Mouse (Mus musculus) liver, adult 2 months (tissue): ENCODE results near the gene Rai14.

Experiments used
- CTCF ChIP-seq: fragments of 200-500 bp; IDR thresholded peaks from 2 replicates; pipeline ENCODE4 v1.5.1; 2011; ENCODE audit warnings: low read depth, low read length, control low read depth
- POLR2A ChIP-seq: fragments of 200-500 bp; IDR thresholded peaks from 2 replicates; pipeline ENCODE4 v1.6.1; 2011; ENCODE audit warnings: low read length, control low read depth; ENCODE audit not compliant: insufficient read depth; ENCODE audit errors: extremely low read depth

DNA sequence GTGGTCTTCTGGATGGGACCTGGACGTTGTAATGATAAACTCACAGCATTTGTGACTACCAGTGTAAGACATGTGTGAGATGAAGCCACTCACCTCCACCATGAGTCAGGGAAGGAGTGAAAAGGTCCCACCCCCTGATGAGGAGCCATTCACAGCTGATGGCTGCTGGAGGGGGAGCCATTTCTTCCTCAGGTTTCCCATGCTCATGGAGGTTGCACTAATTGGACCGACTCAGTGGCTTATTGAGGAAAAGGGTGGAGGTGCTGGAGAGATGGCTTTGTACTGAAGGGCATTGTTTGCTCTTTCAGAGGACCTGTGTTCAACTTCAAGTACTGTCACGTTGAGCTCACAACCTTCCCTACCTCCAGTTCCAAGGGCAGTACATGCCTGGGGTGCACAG, 10.4 kb upstream of the Rai14 start:
- TF ChIP-seq CTCF (no peak), POLR2A (no peak)
